Mouse (Mus musculus): ENCODE results near the gene Olfr50. TPM values are rescaled to one million over a fixed set of nuclear protein-coding genes. Genes with fewer than 3 reads are reported as not detected.

The Olfr50 gene
- polyA plus RNA-seq (2016; fragmentation: Nextera tagmentation; extraction: Ambion mirVana), result not detected in 2 replicates

GRCm38 (mm10) chr2:36790238-36790637 lies at the start of gene Olfr50:
TSS of gene Olfr50 (plus strand) at chr2:36790538.
- ATAC-seq (ENCODE audit: insufficient number of reproducible peaks, insufficient read depth, low FRiP score, low TSS enrichment, low read depth), result no peak
- Histone ChIP-seq H3K4me2 (no peak within 1 kb of the TSS), H3K27me3 (no peaks in the 10 kb centered on the region), H3K36me3 (no peaks in the 10 kb centered on the region), H3K4me1 (replicated peaks) (no peaks in the 10 kb centered on the region), H3K27ac (no peak within 1 kb of the TSS), H3K9me3 (peaks cover 26% of the 10 kb centered on the region), H3K4me3 (replicated peaks) (no peak within 1 kb of the TSS), H3K9ac (replicated peaks) (no peak within 1 kb of the TSS)
- WGBS, result 82% methylated on average over 2 of the region's 2 CpGs

- 79% methylated on average over 2 of the region's 2 CpGs for WGBS
Measured at GRCm38 (mm10) chr2:36783976-36784375, 6.4 kb upstream of the Olfr50 start, which contains the start of gene Olfr348. TSS of gene Olfr348 (plus strand) at chr2:36784276.

GRCm38 (mm10) chr2:36816932-36817331 lies 26.6 kb downstream of the Olfr50 start, which contains the start of gene Olfr3:
TSS of gene Olfr3 (minus strand) at chr2:36817032.
- ATAC-seq (ENCODE audit: insufficient number of reproducible peaks, insufficient read depth, low FRiP score, low TSS enrichment, low read depth), result no peak
- no peak within 1 kb of the TSS for H3K27ac ChIP-seq
- no peak within 1 kb of the TSS for H3K9ac ChIP-seq (replicated peaks)
- no peak within 1 kb of the TSS for H3K4me3 ChIP-seq (replicated peaks)
- 74% methylated on average over 1 of the region's 1 CpGs for WGBS
- H3K9me3 ChIP-seq, result peaks cover 35% of the 10 kb centered on the region
- H3K27me3 ChIP-seq, result no peaks in the 10 kb centered on the region
- H3K4me1 ChIP-seq (replicated peaks), result no peaks in the 10 kb centered on the region
- no peak within 1 kb of the TSS for H3K4me2 ChIP-seq
- H3K36me3 ChIP-seq, result no peaks in the 10 kb centered on the region

More at GRCm38 (mm10) chr2:36783976-36784375, 6.4 kb upstream of the Olfr50 start, which contains the start of gene Olfr348:
- Histone ChIP-seq H3K27me3 (no peaks in the 10 kb centered on the region), H3K27ac (no peak within 1 kb of the TSS), H3K4me2 (no peak within 1 kb of the TSS), H3K9ac (replicated peaks) (no peak within 1 kb of the TSS), H3K36me3 (no peaks in the 10 kb centered on the region), H3K4me1 (replicated peaks) (no peaks in the 10 kb centered on the region), H3K9me3 (peaks cover 9% of the 10 kb centered on the region), H3K4me3 (replicated peaks) (no peak within 1 kb of the TSS)
- ATAC-seq (ENCODE audit: insufficient number of reproducible peaks, insufficient read depth, low FRiP score, low TSS enrichment, low read depth), result no peak

GRCm38 (mm10) chr2:36846010-36846409 lies 55.7 kb downstream of the Olfr50 start, which contains the start of gene Olfr350:
TSS of gene Olfr350 (plus strand) at chr2:36846310.
- 91% methylated on average over 1 of the region's 1 CpGs for WGBS
- no peak within 1 kb of the TSS for H3K27ac ChIP-seq
- H3K4me2 ChIP-seq, result no peak within 1 kb of the TSS
- no peaks in the 10 kb centered on the region for H3K36me3 ChIP-seq
- H3K27me3 ChIP-seq, result no peaks in the 10 kb centered on the region
- ATAC-seq (ENCODE audit: insufficient number of reproducible peaks, insufficient read depth, low FRiP score, low TSS enrichment, low read depth), result no peak
- H3K9me3 ChIP-seq, result peaks cover 25% of the 10 kb centered on the region
- no peak within 1 kb of the TSS for H3K4me3 ChIP-seq (replicated peaks)
- no peaks in the 10 kb centered on the region for H3K4me1 ChIP-seq (replicated peaks)
- no peak within 1 kb of the TSS for H3K9ac ChIP-seq (replicated peaks)

Other genes with a start within 250 kb of the Olfr50 start
- gene Olfr344, start 223.9 kb upstream of the Olfr50 start, polyA plus RNA-seq (2016; fragmentation: Nextera tagmentation; extraction: Ambion mirVana), result not detected in 2 replicates
- gene Olfr345, start 150.5 kb upstream of the Olfr50 start, polyA plus RNA-seq (2016; fragmentation: Nextera tagmentation; extraction: Ambion mirVana), result not detected in 2 replicates
- gene Olfr346, start 104.8 kb upstream of the Olfr50 start, polyA plus RNA-seq (2016; fragmentation: Nextera tagmentation; extraction: Ambion mirVana), result not detected in 2 replicates
- not detected in 2 replicates for gene Olfr347, start 58.6 kb upstream of the Olfr50 start, polyA plus RNA-seq (2016; fragmentation: Nextera tagmentation; extraction: Ambion mirVana)
- gene Olfr348, start 6.3 kb upstream of the Olfr50 start, polyA plus RNA-seq (2016; fragmentation: Nextera tagmentation; extraction: Ambion mirVana), result not detected in 2 replicates
- gene Olfr3, start 26.5 kb downstream of the Olfr50 start, polyA plus RNA-seq (2016; fragmentation: Nextera tagmentation; extraction: Ambion mirVana), result not detected in 2 replicates
- not detected in 2 replicates for gene Olfr350, start 55.8 kb downstream of the Olfr50 start, polyA plus RNA-seq (2016; fragmentation: Nextera tagmentation; extraction: Ambion mirVana)
- gene Olfr351, start 72.1 kb downstream of the Olfr50 start, polyA plus RNA-seq (2016; fragmentation: Nextera tagmentation; extraction: Ambion mirVana), result not detected in 2 replicates
- not detected in 2 replicates for gene Olfr352, start 77.9 kb downstream of the Olfr50 start, polyA plus RNA-seq (2016; fragmentation: Nextera tagmentation; extraction: Ambion mirVana)
- gene Olfr353, start 102.4 kb downstream of the Olfr50 start, polyA plus RNA-seq (2016; fragmentation: Nextera tagmentation; extraction: Ambion mirVana), result not detected in 2 replicates
- not detected in 2 replicates for gene Olfr354, start 115.1 kb downstream of the Olfr50 start, polyA plus RNA-seq (2016; fragmentation: Nextera tagmentation; extraction: Ambion mirVana)
- not detected in 2 replicates for gene Olfr355, start 138.4 kb downstream of the Olfr50 start, polyA plus RNA-seq (2016; fragmentation: Nextera tagmentation; extraction: Ambion mirVana)
- not detected in 2 replicates for gene Olfr356, start 146.6 kb downstream of the Olfr50 start, polyA plus RNA-seq (2016; fragmentation: Nextera tagmentation; extraction: Ambion mirVana)
- not detected in 2 replicates for gene Olfr357, start 203.3 kb downstream of the Olfr50 start, polyA plus RNA-seq (2016; fragmentation: Nextera tagmentation; extraction: Ambion mirVana)
- not detected in 2 replicates for gene Olfr358, start 218.8 kb downstream of the Olfr50 start, polyA plus RNA-seq (2016; fragmentation: Nextera tagmentation; extraction: Ambion mirVana)

Data from limb, embryonic 12.5 days (tissue).